Mouse (Mus musculus) heart, embryonic 11.5 days (tissue): Measurements from ENCODE around the gene Sult1d1. TPM values are rescaled to one million over a fixed set of nuclear protein-coding genes. Genes with fewer than 3 reads are reported as not detected.

ENCODE experiments used
- ATAC-seq: fragments of 200-750 bp; cut with Nextera tagmentation; replicated peaks from 2 replicates; pipeline ENCODE4 v1.8.0; 2017; ENCODE audit warnings: moderate library complexity; ENCODE audit not compliant: insufficient number of reproducible peaks, low FRiP score, low TSS enrichment
- H3K27ac ChIP-seq: fragments of 300-500 bp; sonication (generic); 2 replicates; pipeline ENCODE4 v1.5.1; 2014; ENCODE audit warnings: mild to moderate bottlenecking, low read depth, low read length
- H3K27me3 ChIP-seq: fragments of 300-500 bp; sonication (generic); 2 replicates; pipeline ENCODE4 v1.6.1; 2014; ENCODE audit warnings: mild to moderate bottlenecking, low read length, mixed read lengths; ENCODE audit not compliant: control insufficient read depth, insufficient read depth
- H3K36me3 ChIP-seq: fragments of 300-500 bp; sonication (generic); 2 replicates; pipeline ENCODE4 v1.6.1; 2014; ENCODE audit warnings: mild to moderate bottlenecking, low read length, moderate library complexity, mixed read lengths; ENCODE audit not compliant: control insufficient read depth, insufficient read depth
- H3K4me1 ChIP-seq: fragments of 300-500 bp; sonication (generic); 2 replicates; pipeline ENCODE4 v1.6.1; 2014; ENCODE audit warnings: low read length; ENCODE audit not compliant: control insufficient read depth, insufficient read depth
- H3K4me2 ChIP-seq: fragments of 300-500 bp; sonication (generic); 2 replicates; pipeline ENCODE4 v1.6.1; 2014; ENCODE audit warnings: mild to moderate bottlenecking, moderate library complexity
- H3K4me3 ChIP-seq: fragments of 300-500 bp; sonication (generic); 2 replicates; pipeline ENCODE4 v1.5.1; 2014; ENCODE audit warnings: low read depth, low read length
- H3K9ac ChIP-seq: fragments of 300-500 bp; sonication (generic); 2 replicates; pipeline ENCODE4 v1.6.1; 2014; ENCODE audit warnings: mild to moderate bottlenecking, low read depth, low read length, moderate library complexity
- H3K9me3 ChIP-seq: fragments of 300-500 bp; sonication (generic); replicated peaks from 2 replicates; pipeline ENCODE4 v1.6.1; 2016; ENCODE audit warnings: low read length; ENCODE audit not compliant: control insufficient read depth
- WGBS: fragments of 180-500 bp; shearing (Covaris S2); extraction: QIAGEN DNeasy Blood & Tissue Kit; methylation state at CpG from one replicate; pipeline ENCODE4 v1.1.7; 2014; ENCODE audit not compliant: insufficient replicate concordance; 5-methylcytosine and 5-hydroxymethylcytosine counted together
- polyA plus RNA-seq: library from polyadenylated mRNA; unstranded; fragments of >200 nt; fragmentation: Nextera tagmentation; extraction: Ambion mirVana; gene quantifications from 2 replicates; pipeline ENCODE4 v1.2.1, GENCODE M21; 2014

The Sult1d1 gene
- polyA plus RNA-seq, 1 experiment from 2014 or later = not detected

GRCm38 (mm10) chr5:87573490-87573889 lies 4.7 kb upstream of the Sult1d1 start:
- Histone ChIP-seq H3K27ac (no peak overlapping the region), H3K4me2 (no peak overlapping the region), H3K9me3 (no peaks in the 10 kb centered on the region), H3K27me3 (no peaks in the 10 kb centered on the region), H3K4me3 (no peak overlapping the region), H3K9ac (no peak overlapping the region), H3K4me1 (no peaks in the 10 kb centered on the region), H3K36me3 (no peaks in the 10 kb centered on the region)
- 62% methylated on average over 5 of the region's 5 CpGs for WGBS
- no peak for ATAC-seq

DNA sequence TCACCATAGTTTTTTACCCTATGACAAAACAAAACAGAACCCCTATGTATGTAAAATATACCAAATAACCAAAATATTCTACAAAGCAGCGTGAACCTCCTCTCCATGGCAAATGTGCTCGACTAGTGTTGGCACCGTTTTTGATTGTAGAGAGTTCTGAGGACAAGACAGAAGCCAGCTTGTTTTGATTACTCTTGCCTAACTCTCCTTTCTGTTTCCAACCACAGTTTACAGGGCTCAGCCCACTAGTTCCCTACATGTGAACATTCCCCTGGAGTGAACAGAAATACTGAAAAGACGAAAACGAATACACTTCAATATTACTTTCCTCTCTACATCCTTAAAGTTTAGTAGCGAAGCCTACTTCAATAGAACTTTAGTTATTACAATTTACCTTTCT lies 4.0 kb upstream of the Sult1d1 start:
- 80% methylated on average over 6 of the region's 6 CpGs for WGBS

GRCm38 (mm10) chr5:87567306-87567705 lies 1.5 kb downstream of the Sult1d1 start:
- Histone ChIP-seq H3K36me3 (no peaks in the 10 kb centered on the region), H3K9me3 (no peaks in the 10 kb centered on the region), H3K27me3 (no peaks in the 10 kb centered on the region), H3K9ac (no peak overlapping the region), H3K4me3 (no peak overlapping the region), H3K4me1 (no peaks in the 10 kb centered on the region), H3K4me2 (no peak overlapping the region), H3K27ac (no peak overlapping the region)
- no peak for ATAC-seq
- WGBS = 73% methylated on average over 1 of the region's 1 CpGs

More for the DNA sequence above, 4.0 kb upstream of the Sult1d1 start:
- no peak for ATAC-seq
- Histone ChIP-seq H3K9ac (no peak overlapping the region), H3K9me3 (no peaks in the 10 kb centered on the region), H3K4me1 (no peaks in the 10 kb centered on the region), H3K4me2 (no peak overlapping the region), H3K27me3 (no peaks in the 10 kb centered on the region), H3K36me3 (no peaks in the 10 kb centered on the region), H3K27ac (no peak overlapping the region), H3K4me3 (no peak overlapping the region)

DNA sequence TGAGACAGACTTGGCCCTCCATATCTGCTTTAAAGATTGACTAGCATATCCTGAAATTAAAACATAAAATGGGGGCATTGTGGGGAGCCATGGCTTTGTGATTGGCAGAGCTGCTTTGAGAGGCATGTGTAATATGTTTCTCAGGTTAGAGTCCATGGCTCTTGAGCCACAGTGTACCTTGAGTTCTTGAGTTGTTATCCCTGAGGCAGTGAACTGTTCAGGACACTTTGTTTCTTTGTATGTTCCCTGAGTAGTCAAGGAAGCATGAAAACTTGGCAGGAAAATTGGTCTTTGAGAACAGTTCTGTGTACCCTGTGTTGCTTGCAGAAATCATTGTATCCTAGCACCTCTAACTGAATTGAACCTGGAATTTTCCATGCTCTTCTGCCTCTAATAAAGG lies 5.9 kb downstream of the Sult1d1 start:
- no peaks in the 10 kb centered on the region for H3K36me3 ChIP-seq
- no peaks in the 10 kb centered on the region for H3K4me1 ChIP-seq
- H3K9ac ChIP-seq = no peak overlapping the region
- no peak for ATAC-seq
- H3K9me3 ChIP-seq = no peaks in the 10 kb centered on the region
- no peaks in the 10 kb centered on the region for H3K27me3 ChIP-seq
- H3K4me2 ChIP-seq = no peak overlapping the region
- no peak overlapping the region for H3K27ac ChIP-seq
- no peak overlapping the region for H3K4me3 ChIP-seq

GRCm38 (mm10) chr5:87562526-87562925 lies 6.3 kb downstream of the Sult1d1 start:
- H3K27ac ChIP-seq = no peak overlapping the region
- no peak for ATAC-seq
- H3K9me3 ChIP-seq = no peaks in the 10 kb centered on the region
- no peak overlapping the region for H3K4me3 ChIP-seq
- no peaks in the 10 kb centered on the region for H3K27me3 ChIP-seq
- no peak overlapping the region for H3K9ac ChIP-seq
- no peaks in the 10 kb centered on the region for H3K36me3 ChIP-seq
- H3K4me2 ChIP-seq = no peak overlapping the region
- 57% methylated on average over 4 of the region's 4 CpGs for WGBS
- H3K4me1 ChIP-seq = no peaks in the 10 kb centered on the region

GRCm38 (mm10) chr5:87560145-87560544 lies 8.7 kb downstream of the Sult1d1 start:
- H3K9ac ChIP-seq = no peak overlapping the region
- H3K4me3 ChIP-seq = no peak overlapping the region
- WGBS = 58% methylated on average over 5 of the region's 5 CpGs
- H3K4me1 ChIP-seq = no peaks in the 10 kb centered on the region
- H3K4me2 ChIP-seq = no peak overlapping the region
- ATAC-seq = no peak
- H3K36me3 ChIP-seq = no peaks in the 10 kb centered on the region
- H3K27ac ChIP-seq = no peak overlapping the region
- H3K9me3 ChIP-seq = no peaks in the 10 kb centered on the region
- no peaks in the 10 kb centered on the region for H3K27me3 ChIP-seq

DNA sequence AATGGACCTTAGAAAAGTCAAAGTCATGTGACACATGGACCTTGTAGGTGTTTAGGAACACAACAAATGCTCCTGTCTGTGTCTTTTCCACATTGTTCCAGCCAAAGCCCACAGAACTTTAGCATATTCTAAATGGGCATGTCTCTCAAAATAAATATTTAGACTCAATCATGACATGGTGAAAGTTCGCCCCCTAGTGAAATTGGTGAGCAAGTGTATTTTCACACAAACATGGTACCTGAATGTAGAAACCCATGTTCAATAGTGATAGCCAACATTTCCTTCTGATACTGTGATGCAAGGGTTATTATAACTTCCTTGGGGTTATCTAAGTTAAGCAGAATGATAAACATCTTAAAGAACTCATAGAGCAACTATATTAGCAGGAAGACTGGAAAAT lies 17.9 kb downstream of the Sult1d1 start:
- Histone ChIP-seq H3K4me1 (no peaks in the 10 kb centered on the region), H3K4me3 (no peak overlapping the region), H3K36me3 (no peaks in the 10 kb centered on the region), H3K9ac (no peak overlapping the region), H3K9me3 (no peaks in the 10 kb centered on the region), H3K4me2 (no peak overlapping the region), H3K27me3 (no peaks in the 10 kb centered on the region), H3K27ac (no peak overlapping the region)
- no peak for ATAC-seq
- 23% methylated on average over 1 of the region's 1 CpGs for WGBS

DNA sequence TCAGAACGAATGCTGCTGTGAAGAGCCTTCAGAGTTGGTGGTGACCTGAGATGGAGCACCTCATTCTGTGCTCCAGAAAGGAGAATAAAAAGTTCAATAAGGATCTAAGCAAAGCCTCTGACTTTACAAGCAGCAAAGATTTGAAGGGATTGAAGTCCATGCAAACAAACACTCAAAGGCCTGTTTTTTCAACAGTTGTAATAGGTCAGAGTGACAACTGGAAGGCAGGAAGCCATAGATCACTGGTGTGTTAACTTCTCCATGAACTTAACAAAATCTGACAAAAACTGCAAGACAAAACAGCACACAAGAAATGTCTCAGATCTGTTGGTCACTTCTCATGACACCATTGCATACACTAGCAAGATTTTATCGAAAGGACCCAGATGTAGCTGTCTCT lies 30.7 kb downstream of the Sult1d1 start, which contains the start of gene Sult1b1:
TSS of gene Sult1b1 (minus strand) at position 85 of the 400 bp plus-strand sequence.
- Histone ChIP-seq H3K4me1 (no peaks in the 10 kb centered on the region), H3K27ac (no peak within 1 kb of the TSS), H3K9ac (no peak within 1 kb of the TSS), H3K4me2 (no peak within 1 kb of the TSS), H3K27me3 (no peaks in the 10 kb centered on the region), H3K36me3 (no peaks in the 10 kb centered on the region), H3K4me3 (no peak within 1 kb of the TSS), H3K9me3 (no peaks in the 10 kb centered on the region)
- no peak for ATAC-seq
- WGBS = 85% methylated on average over 2 of the region's 2 CpGs

GRCm38 (mm10) chr5:87535994-87536644 lies 32.7 kb downstream of the Sult1d1 start:
- no peaks in the 10 kb centered on the region for H3K9me3 ChIP-seq
- no peak overlapping the region for H3K4me2 ChIP-seq
- H3K4me3 ChIP-seq = no peak overlapping the region
- no peaks in the 10 kb centered on the region for H3K27me3 ChIP-seq
- no peak for ATAC-seq
- H3K27ac ChIP-seq = no peak overlapping the region
- 70% methylated on average over 4 of the region's 4 CpGs for WGBS
- no peaks in the 10 kb centered on the region for H3K36me3 ChIP-seq
- no peaks in the 10 kb centered on the region for H3K4me1 ChIP-seq
- no peak overlapping the region for H3K9ac ChIP-seq
